Mouse (Mus musculus): ENCODE measurements around the gene Pacs1. TPM values are rescaled to one million over a fixed set of nuclear protein-coding genes. Genes with fewer than 3 reads are reported as not detected.
"Not testable (repeated sequence)": the region's sequence is repeated elsewhere in the genome, so short reads cannot be mapped to it uniquely, and the experiment has no call there.

Pacs1 gene
- total RNA-seq, 2 experiments from 2014 or later = 27.6 to 28.7 TPM

DNA sequence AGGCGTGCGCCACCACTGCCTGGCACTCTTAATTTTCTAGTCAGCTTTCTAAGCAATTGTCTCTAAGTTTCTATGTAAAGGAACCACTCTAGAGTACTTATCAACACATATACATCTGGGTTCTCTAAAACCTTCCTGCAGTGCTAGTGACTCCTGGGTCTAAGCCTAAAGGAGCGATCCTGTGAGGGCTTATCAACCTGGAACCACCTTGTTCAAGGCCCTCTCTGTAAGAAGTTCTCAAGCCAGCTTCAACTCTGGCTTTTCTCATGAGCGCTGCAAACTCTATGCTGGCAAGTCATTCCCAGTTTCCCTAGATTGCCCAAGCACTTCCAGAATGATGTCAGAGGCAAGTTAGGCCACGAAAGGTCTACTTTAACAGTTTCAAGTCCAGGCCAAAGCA lies 5.9 kb downstream of the Pacs1 start:
- no peak for DNase-seq

DNA sequence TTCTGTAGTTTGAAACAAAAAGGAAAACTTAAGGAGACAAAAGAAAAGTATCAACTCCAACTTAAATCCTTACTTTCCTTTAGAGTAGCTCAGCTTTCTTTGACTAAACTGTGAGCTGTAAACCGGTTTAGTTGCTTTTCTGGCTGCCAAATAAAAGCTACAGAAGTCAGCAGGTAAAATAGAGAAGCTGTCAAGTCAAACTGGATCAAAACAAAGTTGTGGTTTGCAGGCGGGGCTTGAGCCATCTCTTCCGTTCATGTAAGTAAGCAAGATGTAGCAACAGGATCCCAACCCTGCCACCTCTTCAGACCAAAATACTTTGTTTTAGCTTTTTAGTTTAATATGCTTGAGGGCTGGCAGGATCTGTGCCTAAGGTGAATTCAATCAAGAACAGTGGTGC lies 15.8 kb downstream of the Pacs1 start:
- no peak for DNase-seq

- peak; percentile 19 for DNase-seq
Measured at GRCm38 (mm10) chr19:5236981-5237380, 35.9 kb downstream of the Pacs1 start.

DNA sequence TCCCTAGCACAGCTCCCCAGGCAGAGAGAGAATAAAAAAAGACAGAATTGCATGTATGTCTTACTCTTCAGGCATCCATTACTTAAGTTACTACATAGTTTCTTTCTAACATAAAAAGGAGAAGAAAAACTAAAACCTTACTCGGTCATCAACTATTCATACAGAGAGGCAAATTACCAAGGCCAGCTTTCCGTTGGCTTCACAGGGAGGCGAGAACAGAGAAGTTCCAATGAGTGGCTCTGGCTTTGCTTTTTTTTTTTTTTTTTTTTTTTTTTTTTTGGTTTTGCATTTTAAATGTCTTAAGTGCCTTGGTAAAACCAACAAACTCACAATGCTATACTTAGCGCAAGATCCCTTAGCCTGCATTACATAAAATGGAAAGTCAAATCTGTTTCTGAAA lies 40.2 kb downstream of the Pacs1 start:
- DNase-seq = no peak

DNA sequence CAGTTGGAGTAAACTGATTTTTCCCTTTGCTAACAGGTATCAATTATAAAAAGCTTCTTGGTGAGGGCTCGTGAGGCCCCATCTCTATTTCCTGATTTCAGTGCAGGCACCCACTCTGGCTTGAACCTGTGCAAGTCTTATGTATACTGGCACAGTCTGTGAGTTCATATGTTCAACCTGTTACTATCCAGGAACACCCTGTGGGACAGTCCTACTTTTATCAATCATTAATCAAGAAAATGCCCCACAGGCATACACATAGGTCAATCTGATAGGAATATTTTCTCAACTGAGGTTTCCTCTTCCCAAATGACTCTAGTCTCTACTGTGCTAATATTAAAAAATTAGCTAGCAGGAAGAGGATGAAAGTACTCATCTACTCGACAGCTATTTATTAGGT lies 42.8 kb downstream of the Pacs1 start:
- no peak for DNase-seq

DNA sequence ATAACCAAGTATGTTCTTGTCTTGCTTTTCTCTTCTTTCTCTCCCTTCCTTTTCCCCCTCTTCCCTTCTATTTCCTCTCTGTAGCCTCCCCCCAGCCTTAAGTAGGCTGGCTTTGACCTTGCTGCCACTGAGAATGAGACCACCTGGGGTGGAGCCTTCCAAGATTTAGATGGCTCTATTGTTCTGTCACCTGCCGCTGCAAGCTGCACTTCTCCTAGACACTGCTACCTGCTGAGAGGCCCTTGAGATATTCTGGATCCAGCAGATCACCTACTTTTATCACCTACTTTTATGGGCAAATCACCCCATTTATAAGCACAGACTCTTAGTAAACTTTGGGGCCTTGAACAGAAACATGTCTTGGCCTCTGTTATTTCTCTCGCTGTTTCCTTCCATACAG lies 48.3 kb downstream of the Pacs1 start:
- no peak for DNase-seq

GRCm38 (mm10) chr19:5224077-5224476 lies 48.8 kb downstream of the Pacs1 start:
- no peak for DNase-seq

DNA sequence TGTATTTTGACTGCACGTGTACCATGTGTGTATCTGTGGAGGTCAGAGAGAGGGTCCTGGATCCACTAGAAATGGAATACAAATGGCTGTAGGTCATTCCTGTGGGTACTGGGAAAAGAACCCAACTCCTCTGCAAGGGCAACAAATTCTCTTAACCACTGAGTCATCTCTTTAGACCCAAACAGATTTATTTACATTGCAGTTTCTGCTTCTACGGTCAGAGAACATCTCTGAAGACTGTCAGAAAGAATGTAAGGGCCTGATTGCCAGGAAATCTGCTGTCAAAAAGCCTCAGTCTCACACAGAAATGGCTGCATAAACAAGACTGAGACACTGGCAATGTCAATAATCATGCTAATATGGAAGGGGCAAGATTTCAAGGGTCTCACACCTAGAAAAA lies 51.0 kb downstream of the Pacs1 start:
- DNase-seq = no peak

GRCm38 (mm10) chr19:5221219-5221723 lies 51.6 kb downstream of the Pacs1 start:
- not testable (repeated sequence) for DNase-seq

GRCm38 (mm10) chr19:5220389-5220788 lies 52.5 kb downstream of the Pacs1 start:
- no peak for DNase-seq

DNA sequence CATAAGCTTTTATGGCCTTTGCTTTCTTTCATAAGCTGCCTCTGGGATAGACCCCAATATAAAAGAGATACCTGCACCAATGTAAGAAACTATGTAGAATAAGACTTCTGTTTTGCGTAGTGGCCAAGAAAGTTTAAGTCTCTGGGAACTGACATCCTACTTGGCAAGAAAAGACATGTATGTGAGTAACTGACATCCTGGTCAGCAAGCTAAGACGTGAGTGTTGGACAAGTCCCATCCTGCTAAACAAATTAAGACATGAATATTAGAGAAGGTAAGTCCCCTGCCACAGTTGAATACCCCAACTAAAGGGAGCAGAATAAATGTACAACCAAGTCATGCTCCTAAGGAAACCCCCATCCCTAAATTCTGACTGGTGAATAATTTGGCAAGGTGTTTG lies 71.2 kb downstream of the Pacs1 start:
- DNase-seq = no peak

- not testable (repeated sequence) for DNase-seq
Measured at GRCm38 (mm10) chr19:5200617-5201016, 72.3 kb downstream of the Pacs1 start.

GRCm38 (mm10) chr19:5198553-5198952 lies 74.4 kb downstream of the Pacs1 start:
- no peak for DNase-seq

- peak; percentile 48 for DNase-seq
Measured at GRCm38 (mm10) chr19:5195417-5196035, 77.4 kb downstream of the Pacs1 start.

GRCm38 (mm10) chr19:5192397-5192796 lies 80.5 kb downstream of the Pacs1 start:
- no peak for DNase-seq

- DNase-seq = no peak
Measured at GRCm38 (mm10) chr19:5187439-5187838, 85.5 kb downstream of the Pacs1 start.

- DNase-seq = no peak
Measured at GRCm38 (mm10) chr19:5181926-5182325, 91.0 kb downstream of the Pacs1 start.

- DNase-seq = no peak
Measured at GRCm38 (mm10) chr19:5178631-5179030, 94.3 kb downstream of the Pacs1 start.

DNA sequence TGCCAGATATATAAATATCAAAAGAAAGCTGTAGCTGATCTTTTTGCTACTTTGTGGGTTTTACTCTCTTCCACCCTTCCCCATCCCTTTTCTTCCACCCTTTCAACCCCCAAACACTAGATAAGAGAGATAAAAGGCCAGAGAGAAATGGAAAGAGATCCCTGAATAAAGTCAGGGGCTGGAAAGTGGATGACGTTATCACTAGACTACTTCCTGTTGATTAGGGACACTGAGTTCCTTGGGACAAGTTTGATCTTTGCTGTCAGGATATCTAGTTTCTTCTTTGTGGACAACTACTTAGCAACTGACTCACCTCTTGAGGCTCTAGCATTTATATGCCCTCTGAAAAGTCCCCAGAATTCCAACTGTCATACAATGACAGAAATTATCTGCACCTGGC lies 102.5 kb downstream of the Pacs1 start:
- DNase-seq = no peak

GRCm38 (mm10) chr19:5167477-5167876 lies 105.4 kb downstream of the Pacs1 start:
- no peak for DNase-seq

DNA sequence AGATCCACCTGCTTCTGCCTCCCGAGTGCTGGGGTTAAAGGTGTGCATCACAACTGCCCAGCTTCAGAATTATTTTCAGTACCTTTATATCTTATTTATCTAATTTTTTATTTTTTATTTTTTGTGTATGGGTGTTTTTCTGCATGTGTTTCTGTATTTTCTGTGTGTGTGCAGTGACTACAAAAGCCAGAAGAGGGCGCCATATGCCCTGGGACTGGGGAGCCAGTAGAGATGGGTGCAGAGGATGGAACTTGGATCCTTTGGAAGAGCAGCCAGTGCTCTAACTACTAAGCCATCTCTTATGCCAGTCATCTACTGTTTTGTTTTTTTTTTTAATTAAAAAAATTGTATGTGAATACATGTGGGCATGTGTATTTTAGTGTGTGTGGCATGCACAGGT lies 108.5 kb downstream of the Pacs1 start:
- peak; percentile 42 for DNase-seq

DNA sequence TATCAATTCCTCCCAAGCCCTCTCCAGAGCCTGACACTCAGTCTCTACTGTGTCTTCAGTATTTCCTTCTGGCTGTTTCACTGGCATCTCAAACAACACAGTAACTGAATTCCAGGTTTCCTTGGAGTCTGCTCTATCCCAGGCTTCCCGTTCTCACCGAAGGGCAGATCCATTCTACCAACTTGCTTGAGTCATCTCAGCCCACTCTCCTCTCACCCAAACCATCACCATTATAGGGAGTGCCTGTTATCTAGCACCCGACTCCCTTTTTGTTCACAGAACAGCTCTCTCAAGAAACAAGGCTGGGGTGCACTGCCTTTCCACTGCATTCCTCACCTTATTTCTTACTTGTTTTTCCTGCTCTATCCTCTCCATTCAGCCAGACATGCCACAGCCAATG lies 111.0 kb downstream of the Pacs1 start:
- DNase-seq = no peak

GRCm38 (mm10) chr19:5152261-5152660 lies 120.7 kb downstream of the Pacs1 start:
- DNase-seq = no peak

DNA sequence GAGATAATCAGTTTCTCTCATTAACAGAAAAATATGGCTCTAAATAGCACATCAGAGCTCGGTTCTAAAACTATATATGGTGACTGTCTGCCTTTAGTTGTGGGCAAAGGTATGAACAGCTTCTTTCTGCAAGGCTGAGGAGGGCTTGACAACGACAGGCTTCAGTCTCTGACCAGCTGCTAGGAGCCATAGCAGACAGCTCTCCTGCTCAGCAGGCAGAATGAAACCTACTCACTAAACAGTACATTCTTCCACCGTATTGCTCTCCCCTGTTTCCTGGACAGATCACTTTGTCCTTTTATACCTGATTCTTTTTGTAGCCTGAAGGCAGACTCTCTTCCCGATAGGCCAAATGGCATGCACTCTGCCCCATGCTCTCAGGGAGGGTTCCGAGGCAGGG lies 121.2 kb downstream of the Pacs1 start:
- DNase-seq = no peak

- DNase-seq = peak; percentile 59
Measured at GRCm38 (mm10) chr19:5151331-5151730, 121.6 kb downstream of the Pacs1 start.

Data from heart, postnatal 4 days (tissue).